Mouse (Mus musculus) cerebellum, adult 2 months (tissue): Measurements from ENCODE around the gene Adcyap1r1.

Experiments used
- CTCF ChIP-seq: fragments of 200-500 bp; IDR thresholded peaks from 2 replicates; pipeline ENCODE4 v1.5.1; 2011; ENCODE audit warnings: low read depth, mild to moderate bottlenecking, control low read depth, low read length, moderate library complexity, borderline replicate concordance; ENCODE audit not compliant: insufficient read depth
- POLR2A ChIP-seq: fragments of 200-500 bp; IDR thresholded peaks from 2 replicates; pipeline ENCODE4 v1.6.1; 2011; ENCODE audit warnings: low read length, control low read depth, borderline replicate concordance; ENCODE audit not compliant: insufficient read depth

- TF ChIP-seq CTCF, result no peak
- no peak for TF ChIP-seq POLR2A
Observed at GRCm38 (mm10) chr6:55539196-55539595, 87.4 kb downstream of the Adcyap1r1 start.
